Mouse (Mus musculus) forebrain, embryonic 15.5 days (tissue): Measurements from ENCODE around the gene Tcl1b1. TPM values are rescaled to one million over a fixed set of nuclear protein-coding genes. Genes with fewer than 3 reads are reported as not detected.
"Not testable (repeated sequence)": the region's sequence is repeated elsewhere in the genome, so short reads cannot be mapped to it uniquely, and the experiment has no call there.

Experiments
- ATAC-seq: fragments of 200-750 bp; cut with Nextera tagmentation; replicated peaks from 2 replicates; pipeline ENCODE4 v1.8.0; 2017; ENCODE audit warnings: mild to moderate bottlenecking, moderate TSS enrichment, moderate library complexity
- H3K27ac ChIP-seq: fragments of 300-500 bp; sonication (generic); replicated peaks from 2 replicates; pipeline ENCODE4 v1.5.1; 2015; ENCODE audit warnings: mild to moderate bottlenecking, inconsistent platforms
- H3K27me3 ChIP-seq: fragments of 300-500 bp; sonication (generic); 2 replicates; pipeline ENCODE4 v1.6.1; 2015; ENCODE audit warnings: inconsistent platforms
- H3K36me3 ChIP-seq: fragments of 300-500 bp; sonication (generic); 2 replicates; pipeline ENCODE4 v1.6.1; 2015; ENCODE audit warnings: mild to moderate bottlenecking, inconsistent platforms
- H3K4me1 ChIP-seq: fragments of 300-500 bp; sonication (generic); 2 replicates; pipeline ENCODE4 v1.6.1; 2015; ENCODE audit warnings: inconsistent platforms
- H3K4me2 ChIP-seq: fragments of 300-500 bp; sonication (generic); replicated peaks from 2 replicates; pipeline ENCODE4 v1.6.1; 2015; ENCODE audit warnings: mild to moderate bottlenecking, inconsistent platforms
- H3K4me3 ChIP-seq: fragments of 300-500 bp; sonication (generic); 2 replicates; pipeline ENCODE4 v1.5.1; 2015; ENCODE audit warnings: mild to moderate bottlenecking, inconsistent platforms
- H3K9ac ChIP-seq: fragments of 300-500 bp; sonication (generic); replicated peaks from 2 replicates; pipeline ENCODE4 v1.6.1; 2015; ENCODE audit warnings: mild to moderate bottlenecking, inconsistent platforms
- H3K9me3 ChIP-seq: fragments of 300-500 bp; sonication (generic); 2 replicates; pipeline ENCODE4 v1.6.1; 2016; ENCODE audit warnings: inconsistent platforms
- WGBS: fragments of 180-500 bp; shearing (Covaris S2); methylation state at CpG from one replicate; pipeline ENCODE4 v1.1.7; 2015; ENCODE audit warnings: mixed read lengths; 5-methylcytosine and 5-hydroxymethylcytosine counted together
- polyA plus RNA-seq: library from polyadenylated mRNA; unstranded; fragments of >200 nt; fragmentation: Nextera tagmentation; extraction: Ambion mirVana; gene quantifications from 2 replicates; pipeline ENCODE4 v1.2.1, GENCODE M21; 2015

The Tcl1b1 gene
- polyA plus RNA-seq, 1 experiment from 2014 or later = not detected

DNA sequence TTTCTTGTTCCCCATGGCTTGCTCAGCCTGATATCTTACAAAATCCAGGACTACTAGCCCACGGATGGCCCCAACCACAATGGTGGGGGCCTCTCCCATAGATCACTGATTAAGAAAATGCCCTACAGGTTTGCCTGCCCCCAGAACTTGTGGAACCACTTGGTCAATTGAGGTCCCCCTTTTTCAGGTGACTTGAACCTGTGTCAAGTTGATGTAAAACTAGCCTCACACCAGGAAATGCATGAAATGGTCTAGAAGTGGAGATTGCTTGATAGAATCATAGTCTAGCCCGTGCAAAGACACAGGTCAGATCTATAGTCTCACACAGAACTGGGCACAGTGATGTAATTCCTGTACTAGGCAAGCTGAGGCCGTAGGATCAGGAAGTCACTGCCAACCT lies 13.8 kb upstream of the Tcl1b1 start, which contains the start of gene Tcl1b2:
Tcl1b2 (plus strand) TSS at position 301 of the 400 bp plus-strand sequence.
- WGBS = 82% methylated on average over 3 of the region's 3 CpGs
- Histone ChIP-seq H3K27ac (no peak within 1 kb of the TSS), H3K36me3 (no peaks in the 10 kb centered on the region), H3K4me3 (no peak within 1 kb of the TSS), H3K9ac (no peak within 1 kb of the TSS), H3K9me3 (no peaks in the 10 kb centered on the region), H3K4me2 (no peak within 1 kb of the TSS), H3K27me3 (no peaks in the 10 kb centered on the region), H3K4me1 (no peaks in the 10 kb centered on the region)
- ATAC-seq = no peak

- not testable (repeated sequence) for H3K27ac ChIP-seq, H3K9ac ChIP-seq, ATAC-seq, H3K4me2 ChIP-seq, H3K27me3 ChIP-seq, H3K36me3 ChIP-seq, H3K4me1 ChIP-seq, H3K4me3 ChIP-seq, H3K9me3 ChIP-seq
- WGBS = 80% methylated on average over 4 of the region's 4 CpGs
Observed at GRCm38 (mm10) chr12:105155286-105155685, 4.2 kb upstream of the Tcl1b1 start.

- no peaks in the 10 kb centered on the region for H3K9me3 ChIP-seq
- H3K4me2 ChIP-seq = no peak overlapping the region
- H3K9ac ChIP-seq = no peak overlapping the region
- no peaks in the 10 kb centered on the region for H3K4me1 ChIP-seq
- 83% methylated on average over 6 of the region's 6 CpGs for WGBS
- H3K27ac ChIP-seq = no peak overlapping the region
- H3K36me3 ChIP-seq = no peaks in the 10 kb centered on the region
- no peak overlapping the region for H3K4me3 ChIP-seq
- no peak for ATAC-seq
- H3K27me3 ChIP-seq = no peaks in the 10 kb centered on the region
Observed at GRCm38 (mm10) chr12:105158842-105159241, 648 bp upstream of the Tcl1b1 start.

GRCm38 (mm10) chr12:105166734-105167133 lies 7.2 kb downstream of the Tcl1b1 start:
- no peak for ATAC-seq
- WGBS = 79% methylated on average over 3 of the region's 3 CpGs
- H3K4me2 ChIP-seq = no peak overlapping the region
- no peaks in the 10 kb centered on the region for H3K9me3 ChIP-seq
- H3K27ac ChIP-seq = no peak overlapping the region
- H3K36me3 ChIP-seq = no peaks in the 10 kb centered on the region
- H3K9ac ChIP-seq = no peak overlapping the region
- H3K4me3 ChIP-seq = no peak overlapping the region
- no peaks in the 10 kb centered on the region for H3K27me3 ChIP-seq
- H3K4me1 ChIP-seq = no peaks in the 10 kb centered on the region

DNA sequence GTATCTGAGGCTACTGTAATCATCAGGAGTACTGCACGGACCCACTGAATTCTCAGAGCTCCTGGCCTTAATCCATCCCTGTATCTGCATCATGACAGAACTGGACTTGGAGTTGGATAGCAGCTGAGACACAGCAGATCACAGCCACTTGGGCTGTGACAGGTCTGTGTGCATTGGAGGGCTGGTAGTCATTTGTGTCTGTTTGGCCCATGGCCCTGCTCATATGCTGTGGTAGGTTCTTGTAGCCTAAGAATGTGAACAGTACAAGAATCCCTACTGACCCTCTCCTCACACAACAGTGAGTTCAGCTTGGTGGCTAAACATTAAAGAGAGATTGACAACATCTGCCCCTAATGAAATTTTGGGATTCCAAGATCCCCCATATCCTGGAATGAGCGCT lies 13.9 kb downstream of the Tcl1b1 start:
- no peak overlapping the region for H3K4me3 ChIP-seq
- no peaks in the 10 kb centered on the region for H3K27me3 ChIP-seq
- no peak overlapping the region for H3K27ac ChIP-seq
- no peak for ATAC-seq
- H3K4me2 ChIP-seq = no peak overlapping the region
- no peaks in the 10 kb centered on the region for H3K9me3 ChIP-seq
- WGBS = 85% methylated on average over 2 of the region's 2 CpGs
- no peaks in the 10 kb centered on the region for H3K4me1 ChIP-seq
- H3K9ac ChIP-seq = no peak overlapping the region
- H3K36me3 ChIP-seq = no peaks in the 10 kb centered on the region

- not testable (repeated sequence) for H3K4me2 ChIP-seq, H3K9me3 ChIP-seq, H3K27me3 ChIP-seq, H3K27ac ChIP-seq, H3K9ac ChIP-seq, H3K4me3 ChIP-seq, ATAC-seq, H3K4me1 ChIP-seq, H3K36me3 ChIP-seq
- WGBS = 25% methylated on average over 2 of the region's 2 CpGs
Observed at GRCm38 (mm10) chr12:105174318-105174717, 14.8 kb downstream of the Tcl1b1 start.

GRCm38 (mm10) chr12:105176044-105176443 lies 16.6 kb downstream of the Tcl1b1 start, which contains the start of gene Tcl1b5:
TSS of gene Tcl1b5 (plus strand) at chr12:105176344.
- 73% methylated on average over 3 of the region's 3 CpGs for WGBS
- not testable (repeated sequence) for H3K9ac ChIP-seq, H3K27ac ChIP-seq, H3K36me3 ChIP-seq, H3K4me1 ChIP-seq, H3K27me3 ChIP-seq, H3K4me2 ChIP-seq, H3K4me3 ChIP-seq, ATAC-seq, H3K9me3 ChIP-seq

- not testable (repeated sequence) for H3K9ac ChIP-seq, H3K36me3 ChIP-seq, H3K4me1 ChIP-seq, H3K27ac ChIP-seq, H3K4me2 ChIP-seq, H3K9me3 ChIP-seq, H3K4me3 ChIP-seq, H3K27me3 ChIP-seq, ATAC-seq
- WGBS = 80% methylated on average over 4 of the region's 4 CpGs
Observed at GRCm38 (mm10) chr12:105181040-105181644, 21.7 kb downstream of the Tcl1b1 start.

DNA sequence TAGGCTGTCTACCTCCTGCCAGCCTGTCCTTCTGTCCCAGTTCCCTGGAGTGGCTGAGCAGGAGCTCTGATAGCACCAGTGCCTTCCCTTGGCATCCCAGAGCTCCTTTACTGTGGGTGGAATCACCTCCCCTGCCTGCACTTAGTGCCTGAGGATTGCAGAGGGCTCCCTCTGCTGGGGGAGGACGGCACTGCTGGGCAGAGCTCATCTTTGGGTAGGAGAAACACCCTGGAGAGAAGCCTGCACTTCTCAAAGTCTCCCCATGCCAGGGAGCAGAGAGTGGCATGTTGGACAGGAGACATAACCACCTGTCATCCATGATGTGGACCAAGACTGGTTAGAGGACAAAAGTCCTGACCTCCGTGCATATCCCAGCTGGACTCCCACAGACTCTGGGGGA lies 29.5 kb downstream of the Tcl1b1 start:
- not testable (repeated sequence) for H3K36me3 ChIP-seq, H3K9ac ChIP-seq, ATAC-seq, H3K4me3 ChIP-seq, H3K27ac ChIP-seq, H3K9me3 ChIP-seq, H3K4me2 ChIP-seq, H3K27me3 ChIP-seq, H3K4me1 ChIP-seq
- 62% methylated on average over 2 of the region's 2 CpGs for WGBS

- not testable (repeated sequence) for ATAC-seq, H3K9ac ChIP-seq, H3K27me3 ChIP-seq, H3K4me2 ChIP-seq, H3K9me3 ChIP-seq, H3K36me3 ChIP-seq, H3K4me3 ChIP-seq, H3K27ac ChIP-seq, H3K4me1 ChIP-seq
- WGBS = 95% methylated on average over 6 of the region's 6 CpGs
Observed at GRCm38 (mm10) chr12:105190743-105191142, 31.3 kb downstream of the Tcl1b1 start, which contains the start of gene Tcl1b3. TSS of gene Tcl1b3 (plus strand) at chr12:105191043.

DNA sequence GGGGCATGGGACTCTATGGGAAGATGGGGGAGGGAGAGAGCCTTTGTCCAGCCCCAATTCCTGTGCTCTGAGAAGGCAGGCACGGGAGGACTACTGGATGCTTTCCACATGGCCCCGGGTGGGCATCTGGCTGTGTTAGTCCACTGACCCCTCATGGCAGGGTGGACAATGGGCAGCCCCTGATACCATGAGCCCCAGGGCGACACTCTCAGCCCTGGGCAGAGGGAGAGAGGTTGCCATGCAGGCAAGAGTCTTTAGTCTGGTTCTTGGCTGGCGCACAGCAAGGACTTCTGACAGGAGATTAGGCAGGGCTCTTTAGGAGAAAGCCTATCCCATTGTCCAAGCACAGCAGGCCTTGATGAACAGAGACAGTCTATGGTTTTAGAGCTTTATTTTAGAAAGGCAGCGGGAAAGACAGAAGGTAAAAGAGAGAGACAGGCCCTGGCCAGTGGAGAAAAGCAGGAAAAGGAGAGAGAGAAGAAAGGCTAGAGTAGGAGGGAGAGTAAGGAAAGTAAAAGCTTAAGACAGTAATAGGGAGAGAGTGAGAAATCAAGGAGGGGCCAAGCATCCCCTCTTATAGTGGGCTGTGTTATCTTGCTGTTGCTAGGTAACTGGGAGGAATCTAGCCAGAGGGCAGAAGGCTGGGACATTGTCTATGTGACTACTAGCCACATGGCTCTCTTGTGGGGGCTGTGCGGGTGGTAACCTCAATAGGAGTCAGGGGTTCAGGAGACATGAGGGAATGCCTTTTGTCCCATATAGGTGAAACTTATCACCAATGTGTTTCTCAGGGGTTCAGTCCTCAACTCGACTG lies 40.4 kb downstream of the Tcl1b1 start:
- not testable (repeated sequence) for H3K9ac ChIP-seq, H3K9me3 ChIP-seq, H3K4me1 ChIP-seq, H3K27ac ChIP-seq, H3K4me2 ChIP-seq, H3K36me3 ChIP-seq, H3K27me3 ChIP-seq, ATAC-seq, H3K4me3 ChIP-seq
- WGBS = 15% methylated on average over 7 of the region's 7 CpGs

DNA sequence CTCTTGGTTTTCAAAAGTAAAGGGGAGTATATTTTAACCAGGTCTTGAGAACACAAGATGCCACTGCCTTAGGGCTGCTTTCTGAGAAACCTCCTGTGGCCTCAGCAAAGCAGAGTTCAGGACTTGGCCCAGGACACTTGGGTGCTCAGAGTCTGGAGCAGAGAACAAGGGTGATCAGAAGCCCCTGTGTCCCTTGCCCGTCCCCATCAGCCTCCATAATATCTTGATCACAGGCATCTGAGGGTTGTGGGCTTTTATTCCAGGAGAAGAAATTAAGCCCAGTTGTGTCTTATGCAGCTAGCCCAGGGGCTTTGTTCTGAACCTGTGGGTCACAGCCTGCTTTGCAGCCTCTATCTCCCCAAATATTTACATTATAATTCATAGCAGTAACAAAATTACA lies 42.2 kb downstream of the Tcl1b1 start, which contains the start of gene Tcl1b4:
Tcl1b4 (plus strand) TSS at position 301 of the 400 bp plus-strand sequence.
- H3K27me3 ChIP-seq, H3K4me3 ChIP-seq, H3K9me3 ChIP-seq, H3K9ac ChIP-seq, H3K27ac ChIP-seq, H3K4me1 ChIP-seq, ATAC-seq, H3K4me2 ChIP-seq, H3K36me3 ChIP-seq: not testable (repeated sequence)
- WGBS = 96% methylated on average over 1 of the region's 1 CpGs
